Mouse (Mus musculus): ENCODE data around the gene Mia2.
A peak's percentile ranks its signal among the peaks of the same experiment; 100 is the strongest.
"Not testable (repeated sequence)": the region's sequence is repeated elsewhere in the genome, so short reads cannot be mapped to it uniquely, and the experiment has no call there.

Mia2 gene

GRCm38 (mm10) chr12:59169935-59170334, 74.3 kb downstream of the Mia2 start:
- DNase-seq: no peak

GRCm38 (mm10) chr12:59177814-59178213, 82.2 kb downstream of the Mia2 start:
- no peak for DNase-seq

- DNase-seq: no peak
Measured at GRCm38 (mm10) chr12:59188086-59188682, 92.6 kb downstream of the Mia2 start.

- DNase-seq: no peak
Measured at GRCm38 (mm10) chr12:59193637-59194036, 98.0 kb downstream of the Mia2 start.

GRCm38 (mm10) chr12:59194341-59195003, 98.9 kb downstream of the Mia2 start:
- no peak for DNase-seq

- no peak for DNase-seq
Measured at GRCm38 (mm10) chr12:59195065-59195464, 99.5 kb downstream of the Mia2 start.

GRCm38 (mm10) chr12:59195941-59196340, 100.3 kb downstream of the Mia2 start:
- peak; percentile 40 to 60 for DNase-seq

- DNase-seq: no peak
Measured at GRCm38 (mm10) chr12:59198750-59199149, 103.2 kb downstream of the Mia2 start.

GRCm38 (mm10) chr12:59199361-59199760, 103.8 kb downstream of the Mia2 start:
- DNase-seq: no peak

- DNase-seq: no peak
Measured at GRCm38 (mm10) chr12:59205571-59205970, 110.0 kb downstream of the Mia2 start.

GRCm38 (mm10) chr12:59206208-59206999, 110.8 kb downstream of the Mia2 start:
- DNase-seq: no peak

- DNase-seq: no peak
Measured at GRCm38 (mm10) chr12:59207000-59207390, 111.4 kb downstream of the Mia2 start.

GRCm38 (mm10) chr12:59207814-59208213, 112.2 kb downstream of the Mia2 start:
- DNase-seq: no peak

- DNase-seq: no peak
Measured at GRCm38 (mm10) chr12:59216176-59216575, 120.6 kb downstream of the Mia2 start.

GRCm38 (mm10) chr12:59216676-59217266, 121.2 kb downstream of the Mia2 start:
- no peak for DNase-seq

GRCm38 (mm10) chr12:59217331-59217730, 121.7 kb downstream of the Mia2 start:
- DNase-seq: no peak

- DNase-seq: peak in 1 of 2 experiments; percentile 41
Measured at GRCm38 (mm10) chr12:59218640-59219321, 123.2 kb downstream of the Mia2 start.

GRCm38 (mm10) chr12:59219325-59220225, 124.0 kb downstream of the Mia2 start, which contains the start of gene Fbxo33:
Gene Fbxo33, minus strand, starts transcription at chr12:59219725.
- peak; percentile 96 for DNase-seq

GRCm38 (mm10) chr12:59228401-59228800, 132.8 kb downstream of the Mia2 start:
- no peak for DNase-seq

GRCm38 (mm10) chr12:59238434-59238833, 142.8 kb downstream of the Mia2 start:
- no peak for DNase-seq

- not testable (repeated sequence) for DNase-seq
Measured at GRCm38 (mm10) chr12:59241031-59241430, 145.4 kb downstream of the Mia2 start.
